In the genomic region with DNA sequence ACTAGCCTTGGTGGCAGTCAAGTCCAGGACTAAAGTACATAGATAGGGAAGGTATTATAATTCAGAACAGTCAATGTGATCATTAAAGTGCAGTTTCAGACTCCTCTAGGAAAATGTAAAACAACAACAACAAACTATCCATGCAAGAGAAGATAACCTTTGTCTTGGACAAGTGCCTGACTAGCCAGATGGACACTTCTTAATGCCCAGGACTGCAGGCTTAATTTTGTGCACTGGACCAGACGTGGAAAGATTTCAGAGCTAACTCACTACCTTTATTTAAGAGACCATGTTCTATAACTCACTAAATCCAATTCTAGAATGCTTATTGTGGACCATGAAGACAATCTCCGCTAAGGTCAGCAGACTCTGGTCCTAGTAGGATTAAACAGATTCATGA, we compare ENCODE assay signal across 19 mouse cellular contexts.
"Had no signal": no experiment of that assay in that cellular context is flagged by ENCODE, and none has a peak within 500 bp of the region (broad histone marks: within the 10 kb centered on the region; RNA-seq: fewer than 3 reads in every experiment).

No protein-coding gene starts in this region.

- H3K9me3 ChIP-seq: limb, embryonic 12.5 days; limb, embryonic 15.5 days; liver, embryonic 15.5 days had no signal

- H3K36me3 ChIP-seq: limb, embryonic 12.5 days; limb, embryonic 15.5 days; liver, embryonic 15.5 days had no signal

- H3K4me2 ChIP-seq: limb, embryonic 12.5 days; limb, embryonic 15.5 days; liver, embryonic 11.5 days; liver, embryonic 15.5 days; midbrain, embryonic 11.5 days had no signal

- H3K4me1 ChIP-seq: limb, embryonic 12.5 days; limb, embryonic 15.5 days; liver, embryonic 15.5 days had no signal

- DNase-seq: kidney, adult 2 months; kidney, postnatal 25 days; layer of hippocampus, adult 9-11 months; left cerebral cortex, postnatal 4 days; lung, adult 18-20 months; lung, postnatal 14 days; lung, postnatal 4 days; midbrain, embryonic 14.5 days; right cerebral cortex, adult 18-20 months; right cerebral cortex, postnatal 14 days; right cerebral cortex, postnatal 4 days; thymus, adult 18-20 months had no signal

- H3K4me3 ChIP-seq: layer of hippocampus, adult 2 months; limb, embryonic 12.5 days; limb, embryonic 15.5 days; liver, embryonic 15.5 days had no signal

- H3K27me3 ChIP-seq: limb, embryonic 12.5 days; limb, embryonic 15.5 days; liver, embryonic 15.5 days had no signal

- H3K9ac ChIP-seq: limb, embryonic 12.5 days; limb, embryonic 15.5 days; liver, embryonic 15.5 days had no signal

- H3K27ac ChIP-seq: kidney, postnatal 0 days; layer of hippocampus, adult 2 months; limb, embryonic 12.5 days; limb, embryonic 15.5 days; liver, embryonic 15.5 days had no signal
